Mouse (Mus musculus) ES-E14 (cell line): ENCODE data around the gene 1810049J17Rik.

ENCODE experiments used
- CHD2 ChIP-seq: IDR thresholded peaks from 2 replicates; pipeline ENCODE4 v1.6.1; 2014; ENCODE audit warnings: mild to moderate bottlenecking, low read depth, low read length, inconsistent platforms
- HCFC1 ChIP-seq: IDR thresholded peaks from 2 replicates; pipeline ENCODE4 v1.6.1; 2012; ENCODE audit warnings: low read length, inconsistent platforms, borderline replicate concordance; ENCODE audit not compliant: insufficient read depth
- MAFK ChIP-seq: IDR thresholded peaks from 2 replicates; pipeline ENCODE4 v1.6.1; 2014; ENCODE audit warnings: mild to moderate bottlenecking, low read depth, low read length, inconsistent platforms; ENCODE audit not compliant: insufficient read depth
- ZNF384 ChIP-seq: IDR thresholded peaks from 2 replicates; pipeline ENCODE4 v1.6.1; 2012; ENCODE audit warnings: low read depth, low read length, inconsistent platforms

GRCm38 (mm10) chr15:12275091-12275623 lies 46.5 kb downstream of the 1810049J17Rik start:
- TF ChIP-seq HCFC1 (no peak), ZNF384 (no peak), CHD2 (no peak), MAFK (no peak)
